Mouse (Mus musculus): Measurements from ENCODE around the gene Cblb. TPM values are rescaled to one million over a fixed set of nuclear protein-coding genes. Genes with fewer than 3 reads are reported as not detected.

The Cblb gene
- total RNA-seq (2014; rRNA removed; ENCODE audit: low replicate concordance) (9.2 and 10.4 TPM in 2 replicates), polyA plus RNA-seq (2015; fragmentation: Nextera tagmentation; extraction: Ambion mirVana) (3.4 and 3.9 TPM in 2 replicates)

DNA sequence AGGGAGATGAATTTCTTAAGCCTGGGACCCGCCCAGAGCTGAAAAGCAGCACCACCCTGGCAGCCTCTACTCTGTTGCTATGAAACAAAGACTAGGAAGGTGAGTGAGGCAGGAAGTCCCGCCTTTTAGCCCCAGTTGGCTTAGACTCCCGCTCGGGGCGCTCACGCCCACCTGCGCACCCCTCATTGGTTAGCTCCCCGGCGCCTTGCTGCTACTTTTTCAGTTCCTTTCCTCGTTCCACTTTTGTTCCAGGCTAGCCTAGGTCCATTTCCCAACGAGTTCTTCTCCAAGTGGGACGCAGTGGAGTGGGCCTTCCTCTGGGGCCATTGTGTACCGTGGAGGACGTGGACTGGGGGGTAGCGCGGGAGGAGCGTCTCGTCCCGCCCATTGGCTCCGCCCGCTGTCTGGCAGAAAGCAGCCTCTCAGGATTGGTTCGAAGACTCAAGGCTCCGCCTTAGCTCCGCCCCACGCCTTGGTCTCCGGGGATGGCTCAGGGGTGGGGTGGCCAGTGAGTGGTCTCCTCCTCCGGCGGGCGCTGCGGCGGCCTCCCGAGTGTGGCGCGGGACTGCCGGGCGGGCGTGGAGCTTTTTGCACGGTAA is at the start of gene Cblb:
TSS of gene Cblb (plus strand) at position 135 of the 599 bp plus-strand sequence.
- peaks cover 15% of the 10 kb centered on the region for H3K36me3 ChIP-seq (replicated peaks; ENCODE audit: control insufficient read depth, insufficient read depth, low read length)
- no peaks in the 10 kb centered on the region for H3K27me3 ChIP-seq (ENCODE audit: control insufficient read depth, insufficient read depth, low read length)
- H3K27ac ChIP-seq (ENCODE audit: low read depth) = peak within 1 kb of the TSS; percentile 95
- DNase-seq (ENCODE audit: low spot score) (peak; percentile 97), ATAC-seq (ENCODE audit: insufficient read depth, low read depth) (peak; percentile 99)
- TF ChIP-seq CTCF (IDR thresholded peaks at IDR 0.05; ENCODE audit: low read depth) (no peak), EP300 (IDR thresholded peaks at IDR 0.05; ENCODE audit: low read depth) (peak; percentile 70)
- peaks cover 28% of the 10 kb centered on the region for H3K4me1 ChIP-seq (ENCODE audit: control insufficient read depth, insufficient read depth)
- H3K9me3 ChIP-seq (replicated peaks; ENCODE audit: control insufficient read depth, low read length) = no peaks in the 10 kb centered on the region
- peak within 1 kb of the TSS; percentile 62 for H3K4me2 ChIP-seq (ENCODE audit: low read depth, low read length)
- under 1% methylated on average over 38 of the region's 38 CpGs for WGBS
- H3K4me3 ChIP-seq (ENCODE audit: low read depth, low read length) = peak within 1 kb of the TSS; percentile 78
- peak within 1 kb of the TSS; percentile 72 for H3K9ac ChIP-seq (replicated peaks; ENCODE audit: low read depth, low read length)

DNA sequence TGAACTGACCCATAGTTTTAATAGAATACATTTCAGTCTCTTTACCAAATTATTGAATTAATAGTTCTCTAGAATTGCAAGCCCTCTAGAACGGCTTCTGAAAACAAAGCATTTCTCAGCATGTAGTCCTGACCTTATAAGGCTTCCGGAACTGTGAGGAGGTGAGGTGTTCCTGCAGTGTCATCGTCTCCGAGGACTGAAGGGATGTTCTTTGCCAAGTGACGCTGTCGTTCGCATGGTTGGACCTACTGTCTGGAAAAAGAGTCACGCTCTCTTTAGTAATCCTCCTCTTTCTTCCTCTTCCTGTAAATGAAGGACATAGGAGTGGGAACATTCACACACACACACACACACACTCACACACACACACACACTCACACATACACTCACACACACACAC is 45.6 kb upstream of the Cblb start:
- H3K4me1 ChIP-seq (ENCODE audit: control insufficient read depth, insufficient read depth) = peaks cover 15% of the 10 kb centered on the region; the same call in 1 of the 2 replicates
- no peak overlapping the region for H3K27ac ChIP-seq (ENCODE audit: low read depth)
- no peaks in the 10 kb centered on the region for H3K9me3 ChIP-seq (replicated peaks; ENCODE audit: control insufficient read depth, low read length)
- peak; percentile 46 for DNase-seq (ENCODE audit: low spot score)
- no peak for TF ChIP-seq CTCF (IDR thresholded peaks at IDR 0.05; ENCODE audit: low read depth)
- no peak for TF ChIP-seq EP300 (IDR thresholded peaks at IDR 0.05; ENCODE audit: low read depth)
- H3K27me3 ChIP-seq (ENCODE audit: control insufficient read depth, insufficient read depth, low read length) = no peaks in the 10 kb centered on the region
- WGBS = 28% methylated on average over 8 of the region's 8 CpGs
- no peak overlapping the region for H3K9ac ChIP-seq (replicated peaks; ENCODE audit: low read depth, low read length)
- no peak overlapping the region for H3K4me3 ChIP-seq (ENCODE audit: low read depth, low read length)
- H3K36me3 ChIP-seq (replicated peaks; ENCODE audit: control insufficient read depth, insufficient read depth, low read length) = no peaks in the 10 kb centered on the region
- peak overlapping the region; percentile 28; the same call in 1 of the 2 replicates for H3K4me2 ChIP-seq (ENCODE audit: low read depth, low read length)
- ATAC-seq (ENCODE audit: insufficient read depth, low read depth) = no peak

DNA sequence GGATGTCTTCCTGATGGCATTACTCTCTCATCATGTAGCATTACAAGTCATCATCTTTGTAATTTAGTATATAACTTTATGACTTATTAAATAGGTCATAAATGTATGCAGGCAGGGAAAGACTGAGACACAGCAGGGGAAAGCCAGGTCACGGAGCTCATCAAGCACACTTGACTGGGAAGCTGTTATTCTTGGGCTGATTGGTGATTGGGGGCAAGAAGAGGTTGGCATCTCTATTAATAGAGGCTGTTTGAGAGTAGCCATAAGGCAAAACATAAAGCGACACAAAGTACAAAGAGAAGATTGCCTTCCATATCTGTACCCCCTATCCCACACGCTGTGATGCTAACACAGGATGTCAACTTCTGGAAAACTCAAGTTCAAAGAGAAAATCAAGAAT is 44.8 kb upstream of the Cblb start:
- Histone ChIP-seq H3K27ac (ENCODE audit: low read depth) (peak overlapping the region; percentile 34; the same call in 1 of the 2 replicates), H3K4me2 (ENCODE audit: low read depth, low read length) (no peak overlapping the region), H3K36me3 (replicated peaks; ENCODE audit: control insufficient read depth, insufficient read depth, low read length) (no peaks in the 10 kb centered on the region), H3K27me3 (ENCODE audit: control insufficient read depth, insufficient read depth, low read length) (no peaks in the 10 kb centered on the region), H3K9me3 (replicated peaks; ENCODE audit: control insufficient read depth, low read length) (no peaks in the 10 kb centered on the region), H3K4me1 (ENCODE audit: control insufficient read depth, insufficient read depth) (peaks cover 15% of the 10 kb centered on the region; the same call in 1 of the 2 replicates), H3K4me3 (ENCODE audit: low read depth, low read length) (no peak overlapping the region), H3K9ac (replicated peaks; ENCODE audit: low read depth, low read length) (no peak overlapping the region)
- no peak for ATAC-seq (ENCODE audit: insufficient read depth, low read depth)
- no peak for DNase-seq (ENCODE audit: low spot score)
- no peak for TF ChIP-seq CTCF (IDR thresholded peaks at IDR 0.05; ENCODE audit: low read depth)
- no peak for TF ChIP-seq EP300 (IDR thresholded peaks at IDR 0.05; ENCODE audit: low read depth)
- WGBS = 44% methylated on average over 3 of the region's 3 CpGs

DNA sequence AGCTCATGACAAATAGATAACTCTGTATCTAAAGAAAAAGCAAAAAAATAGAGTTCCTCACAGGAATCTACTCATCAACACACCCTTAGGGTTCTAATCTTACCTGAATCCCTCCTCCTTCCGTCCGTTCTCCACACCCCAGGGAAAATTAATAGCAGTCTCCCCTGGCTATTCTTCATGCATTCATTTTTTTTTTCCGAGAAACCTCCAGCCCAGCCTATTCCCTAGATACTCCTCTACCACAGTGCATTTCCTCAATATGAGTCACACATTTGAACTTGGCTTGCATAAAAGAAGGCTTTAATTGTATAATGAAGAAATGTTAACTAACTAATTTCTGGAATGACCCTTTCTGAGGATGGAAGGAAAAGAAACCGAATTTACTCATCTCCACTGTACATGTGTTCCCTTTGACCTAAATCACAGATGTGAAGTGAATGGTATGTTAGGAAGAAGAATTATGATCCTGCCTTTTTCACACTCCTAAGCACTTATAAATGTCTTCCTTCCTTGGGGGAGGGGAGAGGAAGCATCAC is 43.9 kb upstream of the Cblb start:
- ATAC-seq (ENCODE audit: insufficient read depth, low read depth) = no peak
- Histone ChIP-seq H3K4me1 (ENCODE audit: control insufficient read depth, insufficient read depth) (peaks cover 15% of the 10 kb centered on the region; the same call in 1 of the 2 replicates), H3K36me3 (replicated peaks; ENCODE audit: control insufficient read depth, insufficient read depth, low read length) (no peaks in the 10 kb centered on the region), H3K27ac (ENCODE audit: low read depth) (no peak overlapping the region), H3K9me3 (replicated peaks; ENCODE audit: control insufficient read depth, low read length) (no peaks in the 10 kb centered on the region), H3K9ac (replicated peaks; ENCODE audit: low read depth, low read length) (no peak overlapping the region), H3K4me2 (ENCODE audit: low read depth, low read length) (no peak overlapping the region), H3K27me3 (ENCODE audit: control insufficient read depth, insufficient read depth, low read length) (no peaks in the 10 kb centered on the region), H3K4me3 (ENCODE audit: low read depth, low read length) (no peak overlapping the region)
- WGBS = 54% methylated on average over 4 of the region's 4 CpGs
- DNase-seq (ENCODE audit: low spot score) = peak; percentile 26
- TF ChIP-seq CTCF (IDR thresholded peaks at IDR 0.05; ENCODE audit: low read depth) (no peak), EP300 (IDR thresholded peaks at IDR 0.05; ENCODE audit: low read depth) (no peak)

DNA sequence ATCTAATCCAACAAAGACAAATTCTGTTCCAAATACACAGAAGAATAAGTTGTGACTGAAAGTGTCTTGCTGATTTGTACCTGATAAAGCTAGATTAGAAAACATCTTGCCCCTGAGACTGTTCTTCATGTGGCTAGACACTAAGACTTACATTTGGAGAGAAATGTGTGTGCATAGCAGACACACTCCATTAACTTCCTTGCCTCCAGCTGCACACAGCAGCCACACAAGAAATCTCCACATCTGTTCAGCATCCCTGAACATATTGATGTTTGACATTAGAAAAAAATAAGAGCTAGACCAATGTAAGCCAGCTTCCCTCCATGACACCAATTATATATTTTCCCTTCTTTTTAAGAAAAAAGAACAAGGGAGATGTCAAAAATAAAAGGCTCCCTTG is 43.0 kb upstream of the Cblb start:
- no peak overlapping the region for H3K9ac ChIP-seq (replicated peaks; ENCODE audit: low read depth, low read length)
- H3K27ac ChIP-seq (ENCODE audit: low read depth) = no peak overlapping the region
- no peak for TF ChIP-seq EP300 (IDR thresholded peaks at IDR 0.05; ENCODE audit: low read depth)
- no peak for TF ChIP-seq CTCF (IDR thresholded peaks at IDR 0.05; ENCODE audit: low read depth)
- no peak overlapping the region for H3K4me3 ChIP-seq (ENCODE audit: low read depth, low read length)
- peaks cover 15% of the 10 kb centered on the region; the same call in 1 of the 2 replicates for H3K4me1 ChIP-seq (ENCODE audit: control insufficient read depth, insufficient read depth)
- ATAC-seq (ENCODE audit: insufficient read depth, low read depth) = no peak
- DNase-seq (ENCODE audit: low spot score) = no peak
- H3K9me3 ChIP-seq (replicated peaks; ENCODE audit: control insufficient read depth, low read length) = no peaks in the 10 kb centered on the region
- H3K4me2 ChIP-seq (ENCODE audit: low read depth, low read length) = no peak overlapping the region
- H3K27me3 ChIP-seq (ENCODE audit: control insufficient read depth, insufficient read depth, low read length) = no peaks in the 10 kb centered on the region
- H3K36me3 ChIP-seq (replicated peaks; ENCODE audit: control insufficient read depth, insufficient read depth, low read length) = no peaks in the 10 kb centered on the region
